In genomic region chr1:88750126-88750525, GRCm38 (mm10) we compare ENCODE assay signal across 10 mouse cellular contexts. TPM values are rescaled to one million over a fixed set of nuclear protein-coding genes. Genes with fewer than 3 reads are reported as not detected.
DNase-seq lines count a peak whose midpoint lies in the region; ATAC-seq and TF ChIP-seq lines count a peak whose summit lies in the region.
"Had no signal": no experiment of that assay in that cellular context is flagged by ENCODE, and none has a peak within 500 bp of the region (broad histone marks: within the 10 kb centered on the region; RNA-seq: fewer than 3 reads in every experiment).

No protein-coding gene starts in this region.

- H3K4me1 ChIP-seq in midbrain, embryonic 14.5 days (ENCODE audit: control insufficient read depth, insufficient read depth, low read length): no peaks in the 10 kb centered on the region
- H3K4me1 ChIP-seq in midbrain, embryonic 13.5 days (replicated peaks): peaks cover 11% of the 10 kb centered on the region; the same call in 1 of the 2 replicates
- H3K4me1 ChIP-seq in ES-E14 (ENCODE audit: control insufficient read depth in 2 of 2, insufficient read depth in 2 of 2, low read length in 2 of 2, poor library complexity in 1 of 2): peaks cover 0 to 5% of the 10 kb centered on the region in 2 experiments; a peak in 2 of 4 replicates
- no peaks in the 10 kb centered on the region; the same call in 1 of the 2 replicates for H3K4me1 ChIP-seq in limb, embryonic 10.5 days

- H3K4me2 ChIP-seq in midbrain, embryonic 14.5 days (ENCODE audit: low read length): no peak overlapping the region
- no peak overlapping the region for H3K4me2 ChIP-seq in midbrain, embryonic 13.5 days (replicated peaks)
- H3K4me2 ChIP-seq: intestine, embryonic 15.5 days had no signal

- H3K4me3 ChIP-seq in midbrain, embryonic 14.5 days (replicated peaks; ENCODE audit: low read depth, low read length): no peak overlapping the region
- H3K4me3 ChIP-seq in midbrain, embryonic 13.5 days (replicated peaks): no peak overlapping the region
- peak overlapping the region; percentile 26 to 27; a peak in 2 of 4 replicates for H3K4me3 ChIP-seq in ES-E14 (ENCODE audit: insufficient read depth in 1 of 2, low read depth in 1 of 2, low read length in 2 of 2, poor library complexity in 1 of 2, severe bottlenecking in 1 of 2)
- H3K4me3 ChIP-seq in limb, embryonic 10.5 days: no peak overlapping the region
- H3K4me3 ChIP-seq: erythroblast, embryonic 14.5 days; intestine, embryonic 15.5 days had no signal

- no peaks in the 10 kb centered on the region for H3K9me3 ChIP-seq in midbrain, embryonic 14.5 days (ENCODE audit: control insufficient read depth, low read length)
- H3K9me3 ChIP-seq in midbrain, embryonic 13.5 days: no peaks in the 10 kb centered on the region
- no peaks in the 10 kb centered on the region for H3K9me3 ChIP-seq in ES-E14 (ENCODE audit: control insufficient read depth, insufficient read depth, low read depth, low read length)
- no peaks in the 10 kb centered on the region for H3K9me3 ChIP-seq in limb, embryonic 10.5 days (replicated peaks)
- H3K9me3 ChIP-seq: intestine, embryonic 15.5 days had no signal

- in situ Hi-C loops in ES-E14 (cut with MboI; ENCODE audit: low sequenced_read_pairs in 2 of 2, unreplicated experiment in 2 of 2): no loop called here

- H3K36me3 ChIP-seq in midbrain, embryonic 14.5 days (ENCODE audit: control insufficient read depth, insufficient read depth, low read length): no peaks in the 10 kb centered on the region
- H3K36me3 ChIP-seq in midbrain, embryonic 13.5 days: no peaks in the 10 kb centered on the region
- H3K36me3 ChIP-seq in ES-E14 (ENCODE audit: control insufficient read depth, insufficient read depth, low read length, poor library complexity, severe bottlenecking): no peaks in the 10 kb centered on the region
- H3K36me3 ChIP-seq in limb, embryonic 10.5 days: no peaks in the 10 kb centered on the region
- H3K36me3 ChIP-seq: intestine, embryonic 15.5 days had no signal

- no peak for ATAC-seq in midbrain, embryonic 14.5 days (ENCODE audit: low FRiP score, low TSS enrichment)
- ATAC-seq in midbrain, embryonic 13.5 days: no peak
- ATAC-seq in activated CD4-positive, CD25-positive, alpha-beta regulatory T cell, adult 4 months: no peak

- WGBS in midbrain, embryonic 14.5 days: 93% methylated on average over 3 of the region's 3 CpGs
- WGBS in midbrain, embryonic 13.5 days: 91% methylated on average over 3 of the region's 3 CpGs
- 83% methylated on average over 3 of the region's 3 CpGs for WGBS in limb, embryonic 10.5 days

- no peak overlapping the region for H3K9ac ChIP-seq in midbrain, embryonic 14.5 days (replicated peaks; ENCODE audit: low read length)
- no peak overlapping the region for H3K9ac ChIP-seq in midbrain, embryonic 13.5 days (replicated peaks)
- H3K9ac ChIP-seq in ES-E14 (ENCODE audit: insufficient read depth, low read depth, low read length, poor library complexity, severe bottlenecking): no peak overlapping the region
- H3K9ac ChIP-seq: intestine, embryonic 15.5 days had no signal

- peak; percentile 82 for DNase-seq in heart, adult 11 months
- no peak for DNase-seq in heart, adult 8-10 months (ENCODE audit: low spot score)
- peak; percentile 54 for DNase-seq in midbrain, embryonic 14.5 days
- peak; percentile 64 for DNase-seq in ES-E14 (ENCODE audit: low read depth, low spot score)
- DNase-seq in limb, embryonic 10.5 days (ENCODE audit: low spot score): peak; percentile 42
- DNase-seq in spleen, postnatal 14 days (ENCODE audit: low spot score in 2 of 2): no peak

- no peak overlapping the region for H3K27ac ChIP-seq in midbrain, embryonic 14.5 days (replicated peaks; ENCODE audit: low read depth, low read length)
- H3K27ac ChIP-seq in midbrain, embryonic 13.5 days: no peak overlapping the region
- no peak overlapping the region for H3K27ac ChIP-seq in ES-E14 (ENCODE audit: insufficient read depth, low read depth, low read length, poor library complexity, severe bottlenecking)
- H3K27ac ChIP-seq in limb, embryonic 10.5 days: no peak overlapping the region
- H3K27ac ChIP-seq: intestine, embryonic 15.5 days had no signal

- H3K27me3 ChIP-seq in midbrain, embryonic 14.5 days (ENCODE audit: control insufficient read depth, insufficient read depth, low read length): no peaks in the 10 kb centered on the region
- H3K27me3 ChIP-seq in midbrain, embryonic 13.5 days: peaks cover 3% of the 10 kb centered on the region; the same call in 1 of the 2 replicates
- H3K27me3 ChIP-seq in limb, embryonic 10.5 days (ENCODE audit: low read depth, poor library complexity, severe bottlenecking): no peaks in the 10 kb centered on the region
- H3K27me3 ChIP-seq: intestine, embryonic 15.5 days had no signal

TF ChIP-seq in ES-E14, 5 proteins besides CTCF, POLR2A, EP300 and RAD21:
- TF ChIP-seq MAFK (IDR thresholded peaks at IDR 0.05; ENCODE audit: insufficient read depth, low read depth, low read length): no peak
- no peak for TF ChIP-seq HCFC1 (IDR thresholded peaks at IDR 0.05; ENCODE audit: borderline replicate concordance, insufficient read depth, low read length)
- no peak for TF ChIP-seq CHD2 (IDR thresholded peaks at IDR 0.05; ENCODE audit: low read depth, low read length)
- no peak for TF ChIP-seq ZC3H11A (IDR thresholded peaks at IDR 0.05; ENCODE audit: borderline replicate concordance, low read depth, low read length)
- TF ChIP-seq ZNF384 (IDR thresholded peaks at IDR 0.05; ENCODE audit: low read depth, low read length): no peak

RNA-seq across cellular contexts. Expression of gene Arl4c, which starts 48.1 kb away (rescaled TPM):
- total RNA-seq in heart, adult 8-10 months (2022): 1 to 10 TPM; 3.5 to 6.6 (median 4.9) TPM
- 23.4 and 30.3 TPM in 2 replicates for polyA plus RNA-seq in midbrain, embryonic 14.5 days (2014; fragmentation: Nextera tagmentation; extraction: Ambion mirVana)
- 45.6 and 47.7 TPM in 2 replicates for polyA plus RNA-seq in midbrain, embryonic 13.5 days (2015; fragmentation: Nextera tagmentation; extraction: Ambion mirVana)
- total RNA-seq in ES-E14 (2012; rRNA removed): 21.1 and 37.7 TPM in 2 replicates
- 9.0 and 9.4 TPM in 2 replicates for polyA plus RNA-seq in limb, embryonic 10.5 days (2016; fragmentation: Nextera tagmentation; extraction: Ambion mirVana)
- 10 to 100 TPM; 17.3 to 19.6 TPM for polyA plus RNA-seq in activated CD4-positive, CD25-positive, alpha-beta regulatory T cell, adult 4 months (2017; shearing (Covaris generic))

Comparison
In these comparisons a context has a peak if more than half of its experiments do, and no peak if none do; other contexts are left out.
1. DNase-seq: peak in heart, adult 11 months (single experiment), midbrain, embryonic 14.5 days (single experiment), ES-E14 (single experiment) and limb, embryonic 10.5 days (single experiment); none in heart, adult 8-10 months (single experiment) and spleen, postnatal 14 days (0 of 2).
2. H3K4me3 ChIP-seq: peak in ES-E14 (2 of 2); none in midbrain, embryonic 14.5 days (single experiment), midbrain, embryonic 13.5 days (single experiment) and limb, embryonic 10.5 days (single experiment).